Mouse (Mus musculus): ENCODE data around the gene Tusc2. TPM values are rescaled to one million over a fixed set of nuclear protein-coding genes. Genes with fewer than 3 reads are reported as not detected.

Gene Tusc2
- polyA plus RNA-seq, 1 experiment from 2014 or later, result 90.1 TPM

- Histone ChIP-seq H3K9me3 (no peaks in the 10 kb centered on the region), H3K4me2 (replicated peaks) (no peak overlapping the region), H3K9ac (replicated peaks) (no peak overlapping the region), H3K27me3 (no peaks in the 10 kb centered on the region), H3K4me1 (peaks cover 32% of the 10 kb centered on the region), H3K27ac (replicated peaks) (no peak overlapping the region), H3K4me3 (no peak overlapping the region), H3K36me3 (peaks cover 16% of the 10 kb centered on the region; the same call in 1 of the 2 replicates)
- WGBS, result 90% methylated on average over 7 of the region's 7 CpGs
- ATAC-seq (ENCODE audit: low FRiP score, low read depth), result no peak
These were observed 19.5 kb downstream of the Tusc2 start for GRCm38 (mm10) chr9:107582509-107583062.

- Histone ChIP-seq H3K4me2 (replicated peaks) (no peak overlapping the region), H3K9me3 (no peaks in the 10 kb centered on the region), H3K27ac (replicated peaks) (no peak overlapping the region), H3K4me1 (peaks cover 35% of the 10 kb centered on the region), H3K27me3 (no peaks in the 10 kb centered on the region), H3K36me3 (peaks cover 16% of the 10 kb centered on the region; the same call in 1 of the 2 replicates), H3K4me3 (no peak overlapping the region), H3K9ac (replicated peaks) (no peak overlapping the region; the same call in 1 of the 2 replicates)
- no peak for ATAC-seq (ENCODE audit: low FRiP score, low read depth)
- WGBS, result 92% methylated on average over 14 of the region's 14 CpGs
These were observed 20.1 kb downstream of the Tusc2 start for GRCm38 (mm10) chr9:107583174-107583573.

GRCm38 (mm10) chr9:107586504-107586903 lies 23.4 kb downstream of the Tusc2 start:
- no peaks in the 10 kb centered on the region for H3K9me3 ChIP-seq
- H3K9ac ChIP-seq (replicated peaks), result no peak overlapping the region
- H3K36me3 ChIP-seq, result peaks cover 32% of the 10 kb centered on the region
- no peak overlapping the region for H3K4me2 ChIP-seq (replicated peaks)
- H3K4me3 ChIP-seq, result no peak overlapping the region
- H3K27ac ChIP-seq (replicated peaks), result no peak overlapping the region
- H3K27me3 ChIP-seq, result no peaks in the 10 kb centered on the region
- 91% methylated on average over 5 of the region's 5 CpGs for WGBS
- peaks cover 24% of the 10 kb centered on the region for H3K4me1 ChIP-seq
- no peak for ATAC-seq (ENCODE audit: low FRiP score, low read depth)

GRCm38 (mm10) chr9:107586974-107587832 lies 24.1 kb downstream of the Tusc2 start, which contains the start of gene Ifrd2:
TSS of gene Ifrd2 (plus strand) at chr9:107587642.
- H3K27me3 ChIP-seq, result no peaks in the 10 kb centered on the region
- peak within 1 kb of the TSS; percentile 79 for H3K4me3 ChIP-seq
- H3K27ac ChIP-seq (replicated peaks), result no peak within 1 kb of the TSS
- peaks cover 39% of the 10 kb centered on the region for H3K36me3 ChIP-seq
- H3K4me2 ChIP-seq (replicated peaks), result peak within 1 kb of the TSS; percentile 82
- ATAC-seq (ENCODE audit: low FRiP score, low read depth), result peak; percentile 97
- 14% methylated on average over 46 of the region's 46 CpGs for WGBS
- no peaks in the 10 kb centered on the region for H3K9me3 ChIP-seq
- H3K4me1 ChIP-seq, result peaks cover 18% of the 10 kb centered on the region
- H3K9ac ChIP-seq (replicated peaks), result peak within 1 kb of the TSS; percentile 69

- no peak for ATAC-seq (ENCODE audit: low FRiP score, low read depth)
These were observed 25.0 kb downstream of the Tusc2 start for GRCm38 (mm10) chr9:107587833-107588639.

GRCm38 (mm10) chr9:107590058-107590772 lies 27.2 kb downstream of the Tusc2 start:
- peaks cover 45% of the 10 kb centered on the region for H3K36me3 ChIP-seq
- H3K27ac ChIP-seq (replicated peaks), result no peak overlapping the region
- H3K9me3 ChIP-seq, result no peaks in the 10 kb centered on the region
- H3K4me1 ChIP-seq, result peaks cover 18% of the 10 kb centered on the region
- no peaks in the 10 kb centered on the region for H3K27me3 ChIP-seq
- WGBS, result 93% methylated on average over 25 of the region's 25 CpGs
- H3K4me2 ChIP-seq (replicated peaks), result no peak overlapping the region
- no peak for ATAC-seq (ENCODE audit: low FRiP score, low read depth)
- no peak overlapping the region for H3K4me3 ChIP-seq
- no peak overlapping the region for H3K9ac ChIP-seq (replicated peaks)

More at GRCm38 (mm10) chr9:107587833-107588639, 25.0 kb downstream of the Tusc2 start:
- peaks cover 18% of the 10 kb centered on the region for H3K4me1 ChIP-seq
- H3K27ac ChIP-seq (replicated peaks), result no peak overlapping the region
- peaks cover 38% of the 10 kb centered on the region for H3K36me3 ChIP-seq
- peak overlapping the region; percentile 79 for H3K4me3 ChIP-seq
- 7% methylated on average over 33 of the region's 33 CpGs for WGBS
- H3K4me2 ChIP-seq (replicated peaks), result peak overlapping the region; percentile 82
- H3K9me3 ChIP-seq, result no peaks in the 10 kb centered on the region
- peak overlapping the region; percentile 69 for H3K9ac ChIP-seq (replicated peaks)
- no peaks in the 10 kb centered on the region for H3K27me3 ChIP-seq

GRCm38 (mm10) chr9:107590773-107591060 lies 27.7 kb downstream of the Tusc2 start:
- Histone ChIP-seq H3K4me2 (replicated peaks) (no peak overlapping the region), H3K4me3 (0 out of 2 replicates have a peak overlapping the region, but pooled peaks have one; percentile 1), H3K9ac (replicated peaks) (no peak overlapping the region), H3K9me3 (no peaks in the 10 kb centered on the region), H3K36me3 (peaks cover 45% of the 10 kb centered on the region), H3K27me3 (no peaks in the 10 kb centered on the region), H3K4me1 (peaks cover 18% of the 10 kb centered on the region), H3K27ac (replicated peaks) (no peak overlapping the region)
- 94% methylated on average over 6 of the region's 6 CpGs for WGBS
- no peak for ATAC-seq (ENCODE audit: low FRiP score, low read depth)

- WGBS, result 84% methylated on average over 11 of the region's 11 CpGs
- Histone ChIP-seq H3K27me3 (no peaks in the 10 kb centered on the region), H3K9me3 (no peaks in the 10 kb centered on the region), H3K9ac (replicated peaks) (no peak overlapping the region), H3K36me3 (peaks cover 45% of the 10 kb centered on the region), H3K27ac (replicated peaks) (no peak overlapping the region), H3K4me3 (no peak overlapping the region), H3K4me1 (peaks cover 8% of the 10 kb centered on the region), H3K4me2 (replicated peaks) (no peak overlapping the region)
- ATAC-seq (ENCODE audit: low FRiP score, low read depth), result no peak
These were observed 30.3 kb downstream of the Tusc2 start for GRCm38 (mm10) chr9:107593101-107593976.

- H3K4me3 ChIP-seq, result no peak overlapping the region
- H3K9me3 ChIP-seq, result no peaks in the 10 kb centered on the region
- H3K4me1 ChIP-seq, result no peaks in the 10 kb centered on the region
- 76% methylated on average over 8 of the region's 8 CpGs for WGBS
- peaks cover 45% of the 10 kb centered on the region for H3K36me3 ChIP-seq
- no peak overlapping the region for H3K4me2 ChIP-seq (replicated peaks)
- no peaks in the 10 kb centered on the region for H3K27me3 ChIP-seq
- no peak for ATAC-seq (ENCODE audit: low FRiP score, low read depth)
- H3K9ac ChIP-seq (replicated peaks), result no peak overlapping the region
- no peak overlapping the region for H3K27ac ChIP-seq (replicated peaks)
These were observed 31.4 kb downstream of the Tusc2 start for GRCm38 (mm10) chr9:107594281-107595062.

Data from midbrain, embryonic 12.5 days (tissue).